Mouse (Mus musculus) R1 (cell line): ENCODE measurements around the gene Ubr4.
A peak's percentile ranks its signal among the peaks of the same experiment; 100 is the strongest.

Source experiments
- DNase-seq: peaks from one replicate; pipeline ENCODE4 v3.0.0-alpha.2; 2018; ENCODE audit warnings: low read depth, low spot score

Gene Ubr4

DNA sequence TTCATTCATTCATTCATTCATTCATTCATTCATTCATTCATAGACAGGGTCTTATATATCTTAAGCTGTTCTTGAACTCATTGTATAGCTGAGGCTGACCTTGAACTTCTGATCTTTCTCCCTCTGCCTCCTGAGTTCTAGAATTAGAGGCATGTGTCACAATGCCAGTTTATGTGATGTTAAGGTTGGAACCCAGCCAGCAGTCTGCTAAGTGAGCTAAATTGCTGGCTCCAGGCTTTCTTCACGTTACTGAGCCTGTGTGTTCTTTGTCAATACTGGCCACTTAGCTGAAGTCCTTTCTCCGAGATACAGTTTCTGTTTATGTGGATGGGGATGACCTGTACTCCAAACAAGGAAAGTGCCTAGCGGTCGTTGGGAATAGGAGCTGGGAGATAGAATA, 78.5 kb downstream of the Ubr4 start:
- DNase-seq = no peak

GRCm38 (mm10) chr4:139432966-139433765, 80.8 kb downstream of the Ubr4 start:
- DNase-seq = no peak

DNA sequence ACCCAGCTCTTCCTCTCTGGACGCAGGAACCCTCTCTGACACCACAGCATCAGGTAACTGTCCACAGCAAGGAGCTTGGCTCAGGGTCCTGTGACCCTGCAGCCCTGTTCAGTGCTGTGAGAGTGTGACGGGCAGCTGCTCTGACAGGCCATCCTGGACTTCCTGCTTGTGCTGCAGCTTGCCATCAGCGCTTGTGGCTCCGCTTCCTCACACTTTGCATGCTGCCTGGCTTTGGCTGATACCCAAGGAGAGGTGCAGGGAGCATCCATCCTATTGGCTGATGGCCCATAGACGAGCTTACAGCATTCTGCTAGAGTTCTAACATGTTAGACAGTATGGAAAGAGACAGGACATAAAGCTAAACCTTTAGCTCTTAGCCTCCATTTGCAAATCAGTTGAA, 88.8 kb downstream of the Ubr4 start:
- no peak for DNase-seq

DNA sequence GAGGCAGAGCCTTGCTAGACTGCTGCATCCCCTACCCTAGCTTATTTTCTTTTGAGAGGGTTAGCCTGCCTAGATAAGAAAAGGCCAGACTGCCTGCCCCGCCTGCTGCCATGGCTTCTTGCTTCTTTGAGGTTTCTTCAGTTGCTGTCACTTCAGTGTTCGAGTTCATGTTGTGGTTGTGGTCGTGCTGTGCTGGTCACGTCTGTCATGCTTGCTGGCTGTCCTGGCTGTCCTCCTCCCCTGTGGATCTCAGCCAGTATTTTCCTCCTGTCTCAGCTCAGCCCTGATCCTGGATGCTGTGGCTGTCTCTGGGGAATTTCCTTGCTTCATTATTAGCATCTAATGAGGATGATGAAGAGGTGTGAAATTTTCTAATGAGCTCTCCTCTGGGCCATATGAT, 89.4 kb downstream of the Ubr4 start:
- no peak for DNase-seq

- no peak for DNase-seq
Measured at GRCm38 (mm10) chr4:139442391-139443355, 90.3 kb downstream of the Ubr4 start.

DNA sequence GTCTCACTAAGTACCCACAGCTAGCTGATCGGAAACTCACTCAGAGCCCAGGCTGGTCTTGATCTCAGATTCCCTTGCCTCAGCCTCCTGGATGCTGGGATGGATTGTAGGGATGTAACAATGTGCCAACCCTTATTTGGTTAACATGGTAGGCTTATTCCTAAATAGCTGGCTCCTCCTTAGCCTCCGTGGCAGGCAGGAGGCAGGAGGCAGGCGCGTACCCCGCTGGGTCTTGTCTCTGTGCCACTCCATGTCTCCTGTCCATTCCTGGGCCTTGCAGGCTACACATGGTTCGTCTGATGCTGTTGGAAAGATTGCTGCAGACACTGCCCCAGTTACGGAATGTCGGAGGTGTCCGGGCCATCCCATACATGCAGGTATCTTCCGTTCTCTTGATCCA, 91.9 kb downstream of the Ubr4 start:
- DNase-seq = no peak

- no peak for DNase-seq
Measured at GRCm38 (mm10) chr4:139446176-139446575, 93.8 kb downstream of the Ubr4 start.

DNA sequence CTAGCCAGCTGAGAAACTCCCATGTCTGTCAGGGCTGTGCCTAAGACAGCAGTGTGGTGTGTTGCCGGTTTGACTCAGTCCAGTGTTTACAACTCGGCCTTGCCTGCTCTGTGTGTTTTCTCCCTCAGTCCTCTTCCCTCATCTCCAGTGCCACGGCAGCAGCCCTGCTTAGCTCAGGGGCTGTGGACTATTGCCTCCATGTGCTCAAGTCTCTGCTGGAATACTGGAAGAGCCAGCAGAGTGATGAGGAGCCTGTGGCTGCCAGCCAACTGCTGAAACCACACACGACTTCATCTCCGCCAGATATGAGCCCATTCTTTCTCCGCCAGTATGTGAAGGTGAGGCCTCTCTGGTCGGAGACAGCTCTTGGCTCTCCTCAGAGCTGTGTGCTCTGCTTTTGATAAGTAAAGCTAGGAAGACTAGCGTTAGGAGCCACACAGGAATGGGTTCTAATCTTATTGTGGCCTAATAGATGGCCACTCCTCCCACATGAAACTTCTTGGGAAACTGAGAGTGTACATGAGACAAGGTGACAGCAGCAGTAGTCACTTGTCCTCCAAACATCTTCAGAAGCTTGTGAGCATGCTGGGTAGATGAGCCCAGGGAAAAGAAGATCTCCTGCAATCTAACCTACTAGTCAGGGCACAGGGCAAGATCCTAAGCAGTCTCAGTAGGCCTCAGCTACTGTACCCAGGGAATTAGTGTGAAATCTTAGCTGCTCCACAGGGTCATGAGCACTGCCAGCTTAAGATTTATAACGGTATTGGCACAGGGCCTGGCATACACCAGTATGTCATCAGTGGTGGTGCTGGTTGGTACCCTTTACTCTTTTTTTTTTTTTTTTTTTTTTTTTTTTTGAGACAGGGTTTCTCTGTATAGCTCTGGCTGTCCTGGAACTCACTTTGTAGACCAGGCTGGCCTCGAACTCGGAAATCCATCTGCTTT, 94.6 kb downstream of the Ubr4 start:
- DNase-seq = no peak

DNA sequence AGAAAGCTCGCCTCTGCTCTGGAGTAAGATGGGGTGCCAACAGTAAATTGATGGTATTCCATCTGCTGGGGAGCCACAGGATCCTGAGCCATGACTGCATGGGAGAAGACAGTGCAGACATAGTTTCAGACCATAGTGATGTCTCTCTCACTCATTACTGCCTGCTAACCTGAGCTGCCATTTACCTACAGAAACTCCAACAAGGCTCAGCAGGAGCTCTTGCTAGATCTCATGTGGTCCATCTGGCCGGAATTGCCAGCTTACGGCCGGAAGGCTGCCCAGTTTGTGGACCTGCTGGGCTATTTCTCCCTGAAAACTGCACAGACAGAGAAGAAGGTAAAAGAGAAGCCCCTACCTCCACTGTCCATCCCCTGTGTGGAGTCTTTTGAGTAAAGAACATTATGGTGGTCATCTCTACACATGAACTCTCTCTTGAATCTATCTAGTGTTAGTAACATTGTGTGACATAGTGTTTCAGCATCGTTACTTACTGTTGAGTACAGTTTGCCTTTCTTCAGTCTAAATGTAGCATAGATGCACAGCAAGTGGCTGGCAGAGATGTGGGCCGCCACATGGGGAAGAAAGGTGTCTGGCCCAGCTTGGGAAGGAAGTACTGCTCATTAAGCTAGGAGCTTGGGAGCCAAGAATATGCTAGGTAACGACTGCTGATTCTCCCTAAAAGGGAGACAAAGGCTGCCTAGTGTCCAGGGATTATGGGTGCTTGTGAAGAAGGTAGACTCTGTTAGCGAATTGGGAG, 100.7 kb downstream of the Ubr4 start:
- no peak for DNase-seq

DNA sequence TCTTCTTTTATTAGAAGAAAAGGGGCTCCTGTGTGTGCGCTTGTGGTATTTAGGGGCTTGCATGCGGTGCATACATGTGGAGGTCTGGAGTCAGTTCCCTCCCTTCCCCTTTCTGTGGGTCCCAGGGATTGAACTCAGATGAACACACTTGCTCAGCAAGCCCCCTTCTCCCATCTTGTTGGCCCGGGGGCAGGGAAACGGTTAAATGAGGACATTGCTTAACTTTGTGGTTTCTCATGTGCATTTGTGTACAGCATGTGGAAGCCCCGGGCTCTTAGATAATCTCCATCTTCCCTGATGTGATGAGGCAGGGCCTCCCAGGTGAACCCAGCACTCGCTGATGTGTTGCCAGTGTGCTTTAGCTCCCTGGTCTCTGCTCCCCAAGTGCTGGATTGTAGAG, 101.9 kb downstream of the Ubr4 start:
- DNase-seq = no peak

GRCm38 (mm10) chr4:139459970-139460369, 107.6 kb downstream of the Ubr4 start:
- DNase-seq = peak; percentile 27

GRCm38 (mm10) chr4:139464163-139464562, 111.8 kb downstream of the Ubr4 start:
- DNase-seq = no peak

GRCm38 (mm10) chr4:139466541-139466940, 114.1 kb downstream of the Ubr4 start:
- no peak for DNase-seq

DNA sequence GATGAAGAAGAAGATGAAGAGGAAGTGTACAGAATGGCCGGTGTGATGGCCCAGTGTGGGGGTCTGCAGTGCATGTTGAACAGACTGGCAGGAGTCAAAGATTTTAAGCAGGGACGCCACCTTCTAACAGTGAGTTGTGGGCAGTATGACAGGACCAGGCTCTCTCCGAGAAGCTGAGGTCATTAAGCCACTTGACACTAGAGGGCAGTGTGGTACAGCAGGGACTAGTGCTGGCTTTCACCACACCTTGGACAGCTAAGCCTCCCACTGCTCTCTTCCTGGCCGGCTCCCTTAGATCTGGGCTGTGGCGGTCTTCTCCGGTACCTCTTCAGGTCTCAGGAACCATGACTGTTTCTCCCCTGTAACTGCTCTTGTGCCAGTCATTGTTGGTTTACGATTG, 117.8 kb downstream of the Ubr4 start:
- peak; percentile 79 for DNase-seq

DNA sequence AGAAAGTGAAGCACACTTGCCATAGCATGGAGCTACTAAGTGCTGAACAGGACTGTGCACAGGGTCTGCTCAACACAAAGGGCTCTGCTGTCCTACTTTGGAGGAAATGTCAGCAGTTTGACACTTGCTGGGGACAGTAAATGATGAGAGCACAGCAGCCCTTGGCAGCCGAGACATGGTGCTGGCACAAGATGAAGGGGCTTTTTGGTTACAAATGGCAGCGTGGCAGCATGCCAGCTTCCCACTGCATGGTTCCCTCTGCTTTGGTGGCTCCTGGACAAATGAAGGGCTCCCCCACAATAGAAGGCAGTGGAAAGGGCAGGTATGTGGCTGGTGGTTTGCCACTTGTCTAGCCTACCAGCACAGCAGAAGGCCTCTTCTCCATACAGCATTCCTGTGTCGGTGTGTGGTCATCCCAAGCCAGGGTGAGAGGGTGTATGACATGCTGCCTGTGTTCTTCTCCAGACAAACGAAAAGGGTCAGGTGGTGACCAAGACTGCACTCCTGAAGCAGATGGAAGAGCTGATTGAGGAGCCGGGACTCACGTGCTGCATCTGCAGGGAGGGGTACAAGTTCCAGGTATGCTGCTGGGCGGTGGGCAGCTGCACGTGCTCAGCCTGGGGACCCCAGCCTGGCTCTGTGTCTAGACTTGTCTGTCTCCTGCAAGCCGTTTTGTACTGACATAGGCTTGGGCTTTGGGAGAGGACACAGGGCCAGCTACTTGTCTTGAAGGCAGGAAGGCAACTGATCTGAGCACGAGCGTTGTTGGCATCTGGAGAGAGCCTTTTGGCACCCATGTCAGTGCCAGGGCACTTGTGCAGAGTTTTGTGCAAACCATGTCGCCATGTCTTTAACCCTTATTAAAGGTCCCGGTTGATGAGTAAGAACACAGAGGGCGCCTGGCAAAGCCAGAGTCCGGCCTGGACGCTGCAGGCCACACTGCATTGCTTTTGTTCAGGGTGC, 124.5 kb downstream of the Ubr4 start:
- no peak for DNase-seq

- peak; percentile 45 for DNase-seq
Measured at GRCm38 (mm10) chr4:139477983-139478382, 125.6 kb downstream of the Ubr4 start.

DNA sequence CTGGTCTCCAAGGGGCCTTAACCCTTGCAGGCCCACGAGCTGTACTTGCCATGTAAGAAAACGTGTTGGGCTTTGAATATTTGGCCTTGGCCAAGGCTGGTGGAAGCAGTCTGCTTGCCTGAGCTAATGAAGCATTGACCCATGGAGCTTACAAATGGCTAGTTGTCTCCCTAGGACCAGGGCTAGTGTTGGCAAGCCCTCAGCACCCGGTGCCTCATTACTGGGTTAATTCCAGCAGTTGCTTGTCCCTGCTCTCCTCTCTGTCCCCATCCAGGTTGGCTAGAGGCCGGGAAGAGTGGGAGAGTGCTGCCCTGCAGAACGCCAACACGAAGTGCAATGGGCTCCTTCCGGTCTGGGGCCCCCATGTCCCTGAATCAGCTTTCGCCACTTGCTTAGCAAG, 126.8 kb downstream of the Ubr4 start:
- DNase-seq = no peak

DNA sequence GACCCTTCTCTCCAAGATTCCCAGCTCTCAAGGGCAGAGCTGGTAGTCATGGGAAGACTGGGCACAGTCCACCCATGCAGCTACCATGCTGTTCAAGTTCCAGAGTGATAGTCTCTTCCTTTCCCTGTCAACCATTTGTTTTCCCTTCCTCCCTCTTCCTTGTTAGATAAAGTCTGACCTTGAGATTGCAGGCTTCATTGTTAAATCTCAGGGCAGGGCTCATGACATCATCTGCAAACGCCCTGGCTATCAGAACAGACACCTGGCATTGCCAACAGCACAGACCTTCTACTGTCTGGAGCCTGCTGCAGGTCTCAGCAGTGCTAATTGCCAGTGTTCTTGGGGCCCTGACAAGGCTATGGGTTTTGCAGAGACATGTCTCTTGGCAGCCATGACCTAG, 129.0 kb downstream of the Ubr4 start:
- DNase-seq = no peak

DNA sequence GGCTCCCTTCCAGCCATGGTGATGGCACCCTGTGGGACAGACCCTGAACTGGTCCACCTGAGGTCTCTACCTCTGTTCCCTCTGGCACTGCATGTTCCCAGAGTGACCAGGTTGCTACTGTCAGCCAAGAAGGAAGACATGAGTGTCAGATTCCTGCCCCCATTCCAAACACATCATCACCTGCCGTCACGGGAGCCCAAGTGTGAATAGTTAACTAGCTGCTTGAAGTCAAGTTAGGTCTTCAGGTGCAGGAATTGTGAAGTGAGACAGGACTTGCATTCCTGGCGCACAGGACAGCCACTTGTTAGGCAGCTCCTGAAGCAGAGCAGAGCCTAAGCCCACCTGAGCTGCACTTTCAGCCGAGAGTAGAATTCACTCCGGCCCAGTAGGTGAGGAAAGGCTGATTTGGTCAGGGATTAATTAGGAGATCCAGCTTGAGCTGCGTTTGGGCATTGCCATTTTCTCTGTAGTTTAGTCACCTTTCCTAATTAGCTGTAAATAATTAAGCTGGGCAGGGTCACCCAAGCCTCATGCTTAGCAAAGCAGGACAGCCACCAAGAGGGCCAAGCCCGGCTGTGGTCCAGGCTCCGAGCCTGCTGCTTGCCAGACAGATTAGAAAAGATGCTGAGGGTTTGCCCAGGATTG, 131.2 kb downstream of the Ubr4 start:
- no peak for DNase-seq
